Mouse (Mus musculus): ENCODE measurements around the gene Rpl37.

Gene Rpl37

GRCm38 (mm10) chr15:5154621-5155020, 38.2 kb downstream of the Rpl37 start:
- DNase-seq (ENCODE audit: low spot score), result no peak

- no peak for DNase-seq (ENCODE audit: low spot score)
Observed at GRCm38 (mm10) chr15:5155093-5155492, 38.6 kb downstream of the Rpl37 start.

- DNase-seq (ENCODE audit: low spot score), result no peak
Observed at GRCm38 (mm10) chr15:5156355-5156754, 39.9 kb downstream of the Rpl37 start.

- DNase-seq (ENCODE audit: low spot score), result no peak
Observed at GRCm38 (mm10) chr15:5157386-5157785, 40.9 kb downstream of the Rpl37 start.

GRCm38 (mm10) chr15:5158827-5159226, 42.4 kb downstream of the Rpl37 start:
- DNase-seq (ENCODE audit: low spot score), result no peak

- no peak for DNase-seq (ENCODE audit: low spot score)
Observed at GRCm38 (mm10) chr15:5165121-5165773, 48.8 kb downstream of the Rpl37 start.
